Mouse (Mus musculus) MEL (cell line): ENCODE data around the gene Baz2a.

ENCODE experiments used
- CTCF ChIP-seq, 3 experiments: IDR thresholded peaks in 2 of 3; conservative IDR thresholded peaks in 1 of 3; 2 replicates each; pipeline ENCODE4 v1.5.1; 2011 to 2012; ENCODE audit warnings: low read length in 3 of 3, low read depth in 2 of 3, mild to moderate bottlenecking in 2 of 3, improper control_type of control experiment in 1 of 3, inconsistent platforms in 1 of 3, mixed read lengths in 1 of 3, moderate library complexity in 1 of 3; ENCODE audit not compliant: control insufficient read depth in 1 of 3, insufficient read depth in 1 of 3, poor library complexity in 1 of 3, severe bottlenecking in 1 of 3
- GABPA ChIP-seq: IDR thresholded peaks from 2 replicates; pipeline ENCODE4 v1.6.1; 2012; ENCODE audit warnings: low read depth, mild to moderate bottlenecking, inconsistent platforms, low read length, improper control_type of control experiment, moderate library complexity
- GATA1 ChIP-seq: IDR thresholded peaks from 2 replicates; pipeline ENCODE4 v1.6.1; 2011; ENCODE audit warnings: low read depth, low read length, improper control_type of control experiment
- POLR2A ChIP-seq, 2 experiments: IDR thresholded peaks; 2 replicates each; pipeline ENCODE4 v1.6.1; 2011 to 2012; ENCODE audit warnings: low read length in 2 of 2, mild to moderate bottlenecking in 2 of 2, control low read depth in 1 of 2, improper control_type of control experiment in 1 of 2, low read depth in 1 of 2, moderate library complexity in 1 of 2; ENCODE audit not compliant: control insufficient read depth in 1 of 2, insufficient read depth in 1 of 2, poor library complexity in 1 of 2

- TF ChIP-seq CTCF (IDR thresholded peaks at IDR 0.05 in 2 of 3, conservative IDR thresholded peaks at IDR 0.05 in 1 of 3; ENCODE audit: control insufficient read depth in 1 of 3, insufficient read depth in 1 of 3, low read depth in 2 of 3, low read length in 3 of 3, poor library complexity in 1 of 3, severe bottlenecking in 1 of 3) (no peak), GATA1 (no peak), POLR2A (IDR thresholded peaks at IDR 0.05; ENCODE audit: control insufficient read depth in 1 of 2, insufficient read depth in 1 of 2, low read depth in 1 of 2, low read length in 2 of 2, poor library complexity in 1 of 2) (no peak), GABPA (no peak)
Observed at GRCm38 (mm10) chr10:128127497-128127896, 36.1 kb downstream of the Baz2a start.
